ENCODE assay signal across 20 mouse cellular contexts in the genomic region with DNA sequence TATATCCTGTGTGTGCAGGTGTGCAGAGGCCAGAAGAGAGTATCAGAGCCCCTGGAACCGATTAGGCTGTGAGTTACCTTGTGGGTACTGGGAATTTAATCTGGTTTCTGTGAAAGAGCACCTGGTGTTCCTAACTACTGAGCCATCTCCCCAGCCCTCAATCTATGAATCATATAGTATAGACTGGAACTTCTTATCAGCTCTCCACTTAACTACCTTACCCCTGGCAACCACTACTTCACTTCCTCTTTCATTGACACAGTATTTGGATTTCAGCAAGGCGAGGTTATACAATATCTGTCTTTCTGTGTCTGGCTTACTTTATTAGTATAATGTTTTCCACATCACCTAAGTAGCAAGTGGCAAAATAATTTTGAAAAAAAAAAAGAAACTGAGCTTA.
DNase-seq lines count a peak whose midpoint lies in the region; ATAC-seq and TF ChIP-seq lines count a peak whose summit lies in the region.
"Had no signal": no experiment of that assay in that cellular context is flagged by ENCODE, and none has a peak within 500 bp of the region (broad histone marks: within the 10 kb centered on the region; RNA-seq: fewer than 3 reads in every experiment).

No protein-coding gene starts in this region.

- no peak for TF ChIP-seq POLR2A in CH12.LX (IDR thresholded peaks at IDR 0.05; ENCODE audit: low read depth, low read length)
- no peak for TF ChIP-seq POLR2A in heart, adult 2 months (IDR thresholded peaks at IDR 0.05; ENCODE audit: insufficient read depth, low read depth, low read length)

- H3K4me3 ChIP-seq in CH12.LX (replicated peaks in 1 of 3; ENCODE audit: low read depth in 2 of 3, low read length in 2 of 3, poor library complexity in 1 of 3): no peak overlapping the region
- no peak overlapping the region for H3K4me3 ChIP-seq in heart, adult 2 months
- H3K4me3 ChIP-seq: forebrain, embryonic 13.5 days had no signal

- in situ Hi-C loops in CH12.LX (cut with MboI; ENCODE audit: low pct_ligation_motif_present, low pct_unique_long_range_greater_than_20kb, low sequenced_read_pairs): no loop called here

- dilution Hi-C loops in CH12.LX (cut with MboI; ENCODE audit: extremely low pct_ligation_motif_present, extremely low pct_unique_long_range_greater_than_20kb, low sequenced_read_pairs): no loop called here

- H3K79me2 ChIP-seq in CH12.LX (replicated peaks; ENCODE audit: control insufficient read depth, extremely low read depth, insufficient read depth, poor library complexity, severe bottlenecking): no peaks in the 10 kb centered on the region
- H3K79me2 ChIP-seq in heart, adult 2 months (replicated peaks; ENCODE audit: control insufficient read depth, insufficient read depth, low read length): no peaks in the 10 kb centered on the region

- 62% methylated on average over 2 of the region's 2 CpGs for whole genome bisulfite sequencing in heart, adult 2 months

- TF ChIP-seq EP300 in CH12.LX (IDR thresholded peaks at IDR 0.05; ENCODE audit: low read length): no peak
- TF ChIP-seq EP300 in heart, adult 2 months (IDR thresholded peaks at IDR 0.05; ENCODE audit: insufficient read depth, low read depth, low read length): no peak

- peak; percentile 77 for ATAC-seq in common myeloid progenitor, adult 5-6 weeks (replicated peaks; ENCODE audit: low read depth, poor library complexity, severe bottlenecking)
- peak; percentile 82 for ATAC-seq in megakaryocyte progenitor cell, adult 5-6 weeks (replicated peaks; ENCODE audit: poor library complexity)
- no peak for ATAC-seq in monocyte, adult 5-6 weeks (replicated peaks; ENCODE audit: insufficient number of reproducible peaks, low FRiP score, low TSS enrichment, poor library complexity, severe bottlenecking)
- ATAC-seq: CD4-positive, CD25-positive, alpha-beta regulatory T cell, adult 4 months; forebrain, embryonic 13.5 days; forebrain, postnatal 0 days; intestine, postnatal 0 days had no signal

- H3K4me2 ChIP-seq in CH12.LX (ENCODE audit: insufficient read depth, low read depth, poor library complexity, severe bottlenecking): no peak overlapping the region
- H3K4me2 ChIP-seq: forebrain, embryonic 13.5 days; hindbrain, embryonic 14.5 days had no signal

- H3K27me3 ChIP-seq in CH12.LX (replicated peaks): no peaks in the 10 kb centered on the region
- no peaks in the 10 kb centered on the region for H3K27me3 ChIP-seq in heart, adult 2 months (ENCODE audit: control insufficient read depth, insufficient read depth, low read length)
- H3K27me3 ChIP-seq: forebrain, embryonic 13.5 days had no signal

- H3K36me3 ChIP-seq in CH12.LX (replicated peaks in 1 of 2; ENCODE audit: control insufficient read depth in 1 of 2, insufficient read depth in 1 of 2, low read length in 1 of 2): no peaks in the 10 kb centered on the region
- H3K36me3 ChIP-seq in heart, adult 2 months (ENCODE audit: control insufficient read depth, insufficient read depth, low read length): no peaks in the 10 kb centered on the region

- intact Hi-C loops in heart, adult 2 months (cut with DNase I): no loop called here

- H3K9ac ChIP-seq in CH12.LX (ENCODE audit: insufficient read depth, low read depth): no peak overlapping the region
- no peak overlapping the region for H3K9ac ChIP-seq in heart, adult 2 months (ENCODE audit: low read depth, low read length)
- H3K9ac ChIP-seq: forebrain, embryonic 13.5 days; forebrain, postnatal 0 days; hindbrain, embryonic 14.5 days had no signal

- TF ChIP-seq RAD21 in CH12.LX (IDR thresholded peaks at IDR 0.05; ENCODE audit: low read depth, low read length): no peak

- DNase-seq in 416B (ENCODE audit: low read depth): peak; percentile 40
- DNase-seq in CH12.LX (ENCODE audit: extremely low read depth): peak; percentile 37
- DNase-seq in heart, adult 2 months: no peak
- no peak for DNase-seq in lung, postnatal 10 days
- DNase-seq: adrenal gland, postnatal 10 days; B cell, adult 2 months; cerebellum, adult 11 months; cerebellum, adult 8-10 months; cerebellum, postnatal 14 days; forebrain, postnatal 0 days; gastrocnemius, postnatal 14 days; heart, postnatal 10 days; heart, postnatal 4 days had no signal

- no peak overlapping the region for H3K27ac ChIP-seq in CH12.LX (ENCODE audit: insufficient read depth, low read depth)
- no peak overlapping the region for H3K27ac ChIP-seq in heart, adult 2 months
- H3K27ac ChIP-seq: forebrain, embryonic 13.5 days; hindbrain, embryonic 14.5 days had no signal

- H3K4me1 ChIP-seq in CH12.LX (ENCODE audit: control insufficient read depth in 1 of 2, insufficient read depth in 2 of 2): peaks cover 0 to 9% of the 10 kb centered on the region in 2 experiments; a peak in 2 of 4 replicates
- H3K4me1 ChIP-seq in heart, adult 2 months (ENCODE audit: control insufficient read depth, insufficient read depth, low read length): no peaks in the 10 kb centered on the region
- H3K4me1 ChIP-seq: forebrain, embryonic 13.5 days had no signal

- TF ChIP-seq CTCF in CH12.LX (conservative IDR thresholded peaks at IDR 0.05 in 1 of 2, IDR thresholded peaks at IDR 0.05 in 1 of 2; ENCODE audit: low read depth in 2 of 2, low read length in 2 of 2): no peak
- TF ChIP-seq CTCF in heart, adult 2 months (IDR thresholded peaks at IDR 0.05): no peak

- H3K9me3 ChIP-seq in CH12.LX (replicated peaks; ENCODE audit: low read length): no peaks in the 10 kb centered on the region
- H3K9me3 ChIP-seq: forebrain, embryonic 13.5 days had no signal

TF ChIP-seq in CH12.LX, 34 proteins besides CTCF, POLR2A, EP300 and RAD21:
- TF ChIP-seq HCFC1 (IDR thresholded peaks at IDR 0.05; ENCODE audit: low read depth, low read length) (no peak), USF1 (IDR thresholded peaks at IDR 0.05; ENCODE audit: low read depth, low read length) (no peak), USF2 (conservative IDR thresholded peaks at IDR 0.05; ENCODE audit: low read depth, low read length) (no peak), JUN (IDR thresholded peaks at IDR 0.05; ENCODE audit: insufficient read depth, low read depth, low read length) (no peak), SMC3 (IDR thresholded peaks at IDR 0.05; ENCODE audit: low read depth, low read length) (no peak), ELF1 (IDR thresholded peaks at IDR 0.05; ENCODE audit: low read depth, low read length) (no peak), MEF2A (IDR thresholded peaks at IDR 0.05; ENCODE audit: borderline replicate concordance, low read depth, low read length) (no peak), NELFE (IDR thresholded peaks at IDR 0.05; ENCODE audit: low read depth, low read length) (no peak), E2F4 (IDR thresholded peaks at IDR 0.05; ENCODE audit: insufficient replicate concordance, low read depth, low read length) (no peak), NRF1 (IDR thresholded peaks at IDR 0.05; ENCODE audit: low read depth, low read length) (no peak), TBP (conservative IDR thresholded peaks at IDR 0.05; ENCODE audit: low read depth, low read length) (no peak), PAX5 (IDR thresholded peaks at IDR 0.05; ENCODE audit: low read length) (no peak), CHD1 (IDR thresholded peaks at IDR 0.05; ENCODE audit: low read depth, low read length) (no peak), MAZ (IDR thresholded peaks at IDR 0.05; ENCODE audit: low read depth, low read length) (no peak)

Comparison
In these comparisons a context has a peak if more than half of its experiments do, and no peak if none do; other contexts are left out.
1. DNase-seq: peak in 416B (single experiment) and CH12.LX (single experiment); none in heart, adult 2 months (0 of 2) and lung, postnatal 10 days (single experiment).